Mouse (Mus musculus): ENCODE measurements around the gene Ovca2.

- TF ChIP-seq CTCF (IDR thresholded peaks at IDR 0.05; ENCODE audit: borderline replicate concordance, insufficient read depth, low read length) = peak; percentile 51; the same call in 1 of the 2 replicates
- no peak for TF ChIP-seq POLR2A (IDR thresholded peaks at IDR 0.05; ENCODE audit: low read depth, low read length)
Observed at GRCm38 (mm10) chr11:75192336-75193214, 13.9 kb upstream of the Ovca2 start.

Measured in embryonic fibroblast, embryonic 13.5 days (primary cell).